8 mouse cellular contexts compared by ENCODE assay signal in the genomic region with DNA sequence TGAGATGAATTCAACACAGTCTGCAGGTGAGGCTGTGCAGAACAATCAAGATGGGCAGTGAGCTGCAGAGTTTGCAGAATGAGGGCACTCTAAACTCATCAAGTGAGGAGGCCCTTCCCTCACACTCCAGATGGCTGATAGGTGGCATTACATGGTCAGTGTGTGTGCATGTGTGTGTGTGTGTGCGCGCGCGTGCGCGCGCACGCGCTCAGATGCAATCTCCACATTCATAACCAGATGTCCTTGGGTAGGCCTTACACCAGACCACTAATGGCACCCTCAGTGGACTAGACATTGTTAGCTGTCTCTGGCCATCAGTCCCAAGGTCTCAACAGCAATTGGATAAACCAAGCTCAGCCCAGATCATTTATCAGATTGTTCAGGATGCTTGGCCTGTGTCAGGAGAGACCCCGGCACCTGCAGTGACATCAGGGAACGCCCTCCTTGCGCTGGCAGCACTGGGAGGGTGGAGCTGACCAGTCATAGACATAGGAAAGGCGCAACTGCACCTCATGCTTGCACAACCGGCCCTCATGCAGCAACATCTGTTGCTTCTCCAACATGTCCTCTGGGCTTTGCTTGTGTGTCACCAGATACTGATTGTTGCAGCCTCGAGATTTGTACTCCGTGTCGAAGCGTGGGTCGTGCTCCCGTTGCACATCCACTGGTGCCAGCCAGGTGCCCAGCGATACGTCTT. TPM values are rescaled to one million over a fixed set of nuclear protein-coding genes. Genes with fewer than 3 reads are reported as not detected.
DNase-seq lines count a peak whose midpoint lies in the region; ATAC-seq and TF ChIP-seq lines count a peak whose summit lies in the region.

No protein-coding gene starts in this region.

- DNase-seq in kidney, adult 2 months, result no peak
- DNase-seq in kidney, adult 11 months, result no peak
- peak; percentile 37 for DNase-seq in MEL-GATA-1-ER (ENCODE audit: extremely low read depth, low read depth)
- DNase-seq in liver, embryonic 14.5 days (ENCODE audit: low read depth in 3 of 3, low spot score in 3 of 3), result no peak
- DNase-seq in T-cell, adult 2 months (ENCODE audit: low spot score), result no peak
- no peak for DNase-seq in testis, postnatal 14 days (ENCODE audit: low spot score)

- 78% methylated on average over 22 of the region's 22 CpGs for WGBS in kidney, adult 2 months
- 84% methylated on average over 22 of the region's 22 CpGs for WGBS in heart, embryonic 13.5 days
- 61% methylated on average over 22 of the region's 22 CpGs for WGBS in liver, embryonic 14.5 days (ENCODE audit: insufficient replicate concordance)
- 88% methylated on average over 22 of the region's 22 CpGs for WGBS in neural tube, embryonic 15.5 days

- no peaks in the 10 kb centered on the region for H3K9me3 ChIP-seq in heart, embryonic 13.5 days
- no peaks in the 10 kb centered on the region for H3K9me3 ChIP-seq in liver, embryonic 14.5 days (ENCODE audit: control insufficient read depth, low read length)
- no peaks in the 10 kb centered on the region for H3K9me3 ChIP-seq in neural tube, embryonic 15.5 days (replicated peaks)

- no peaks in the 10 kb centered on the region for H3K27me3 ChIP-seq in kidney, adult 2 months (replicated peaks; ENCODE audit: control insufficient read depth, insufficient read depth, low read length)
- no peaks in the 10 kb centered on the region for H3K27me3 ChIP-seq in heart, embryonic 13.5 days (replicated peaks)
- no peaks in the 10 kb centered on the region for H3K27me3 ChIP-seq in liver, embryonic 14.5 days (ENCODE audit: control insufficient read depth, insufficient read depth, low read length)
- H3K27me3 ChIP-seq in neural tube, embryonic 15.5 days (replicated peaks), result no peaks in the 10 kb centered on the region

- TF ChIP-seq POLR2A in kidney, adult 2 months (IDR thresholded peaks at IDR 0.05; ENCODE audit: low read depth, low read length), result no peak

- H3K4me3 ChIP-seq in kidney, adult 2 months (ENCODE audit: insufficient read depth, low read depth, low read length), result peak overlapping the region; percentile 60
- H3K4me3 ChIP-seq in heart, embryonic 13.5 days, result peak overlapping the region; percentile 96
- H3K4me3 ChIP-seq in liver, embryonic 14.5 days (ENCODE audit: insufficient read depth in 1 of 2, low read depth in 2 of 2, low read length in 2 of 2), result peak overlapping the region; percentile 75 to 85
- peak overlapping the region; percentile 70 for H3K4me3 ChIP-seq in neural tube, embryonic 15.5 days (replicated peaks)

- peak overlapping the region; percentile 84 for H3K9ac ChIP-seq in heart, embryonic 13.5 days
- H3K9ac ChIP-seq in liver, embryonic 14.5 days (replicated peaks), result peak overlapping the region; percentile 62
- H3K9ac ChIP-seq in neural tube, embryonic 15.5 days (replicated peaks), result peak overlapping the region; percentile 82

- TF ChIP-seq EP300 in liver, embryonic 14.5 days (IDR thresholded peaks at IDR 0.05; ENCODE audit: low read depth), result no peak

- TF ChIP-seq CTCF in kidney, adult 2 months (conservative IDR thresholded peaks at IDR 0.05; ENCODE audit: insufficient read depth, insufficient read length, low read depth, low read length), result no peak
- no peak for TF ChIP-seq CTCF in liver, embryonic 14.5 days (IDR thresholded peaks at IDR 0.05; ENCODE audit: low read depth)

- H3K4me2 ChIP-seq in heart, embryonic 13.5 days, result peak overlapping the region; percentile 99
- H3K4me2 ChIP-seq in liver, embryonic 14.5 days (ENCODE audit: low read depth), result peak overlapping the region; percentile 98
- peak overlapping the region; percentile 99 for H3K4me2 ChIP-seq in neural tube, embryonic 15.5 days

- H3K4me1 ChIP-seq in kidney, adult 2 months (ENCODE audit: control insufficient read depth, insufficient read depth, low read length), result peaks cover 9% of the 10 kb centered on the region; the same call in 1 of the 2 replicates
- H3K4me1 ChIP-seq in heart, embryonic 13.5 days, result peaks cover 31% of the 10 kb centered on the region
- H3K4me1 ChIP-seq in liver, embryonic 14.5 days (replicated peaks; ENCODE audit: control insufficient read depth in 2 of 2, insufficient read depth in 2 of 2, low read length in 1 of 2), result peaks cover 44 to 45% of the 10 kb centered on the region in 2 experiments
- H3K4me1 ChIP-seq in neural tube, embryonic 15.5 days, result peaks cover 41% of the 10 kb centered on the region

- H3K36me3 ChIP-seq in kidney, adult 2 months (ENCODE audit: control insufficient read depth, insufficient read depth, low read length), result no peaks in the 10 kb centered on the region
- peaks cover 21% of the 10 kb centered on the region for H3K36me3 ChIP-seq in heart, embryonic 13.5 days
- no peaks in the 10 kb centered on the region; the same call in 1 of the 2 replicates for H3K36me3 ChIP-seq in liver, embryonic 14.5 days (replicated peaks; ENCODE audit: control insufficient read depth, insufficient read depth, low read depth)
- H3K36me3 ChIP-seq in neural tube, embryonic 15.5 days, result peaks cover 4% of the 10 kb centered on the region; the same call in 1 of the 2 replicates

- H3K27ac ChIP-seq in kidney, adult 2 months (ENCODE audit: insufficient read depth, low read depth, low read length), result no peak overlapping the region
- peak overlapping the region; percentile 92; the same call in 1 of the 2 replicates for H3K27ac ChIP-seq in heart, embryonic 13.5 days (replicated peaks)
- peak overlapping the region; percentile 49 for H3K27ac ChIP-seq in liver, embryonic 14.5 days
- H3K27ac ChIP-seq in neural tube, embryonic 15.5 days (replicated peaks), result peak overlapping the region; percentile 97

- no peak for ATAC-seq in heart, embryonic 13.5 days (ENCODE audit: extremely low read depth, insufficient number of reproducible peaks, low FRiP score, low TSS enrichment)
- ATAC-seq in liver, embryonic 14.5 days (ENCODE audit: insufficient read depth), result no peak
- peak; percentile 6; the same call in 1 of the 2 replicates for ATAC-seq in neural tube, embryonic 15.5 days (ENCODE audit: low FRiP score)

RNA-seq across cellular contexts. Expression of a gene that starts 1.1 kb away (rescaled TPM):
- 4.5 and 5.0 TPM in 2 replicates for polyA plus RNA-seq in kidney, adult 2 months (2012; rRNA removed)
- 8.8 and 10.7 TPM in 2 replicates for polyA plus RNA-seq in heart, embryonic 13.5 days (2015; fragmentation: Nextera tagmentation; extraction: Ambion mirVana)
- 2.8 and 2.9 TPM in 2 replicates for polyA plus RNA-seq in liver, embryonic 14.5 days (2012; rRNA removed)
- polyA plus RNA-seq in liver, embryonic 14.5 days (2014; fragmentation: Nextera tagmentation; extraction: Ambion mirVana), result 3.7 TPM in 2 replicates
- polyA plus RNA-seq in neural tube, embryonic 15.5 days (2015; fragmentation: Nextera tagmentation; extraction: Ambion mirVana), result 31.9 and 35.6 TPM in 2 replicates

RNA-seq across cellular contexts. Expression of a gene that starts 1.3 kb away (rescaled TPM):
- 55.1 and 60.4 TPM in 2 replicates for polyA plus RNA-seq in kidney, adult 2 months (2012; rRNA removed)
- 127 and 136 TPM in 2 replicates for polyA plus RNA-seq in heart, embryonic 13.5 days (2015; fragmentation: Nextera tagmentation; extraction: Ambion mirVana)
- 20.1 and 26.8 TPM in 2 replicates for polyA plus RNA-seq in liver, embryonic 14.5 days (2012; rRNA removed)
- 72.1 and 79.4 TPM in 2 replicates for polyA plus RNA-seq in liver, embryonic 14.5 days (2014; fragmentation: Nextera tagmentation; extraction: Ambion mirVana)
- polyA plus RNA-seq in neural tube, embryonic 15.5 days (2015; fragmentation: Nextera tagmentation; extraction: Ambion mirVana), result 118 and 137 TPM in 2 replicates

RNA-seq across cellular contexts. Expression of a gene that starts 22.3 kb away (rescaled TPM):
- polyA plus RNA-seq in kidney, adult 2 months (2012; rRNA removed), result 1.6 and 3.8 TPM in 2 replicates
- polyA plus RNA-seq in heart, embryonic 13.5 days (2015; fragmentation: Nextera tagmentation; extraction: Ambion mirVana), result 0.42 and 0.47 TPM in 2 replicates
- 1.0 and 1.8 TPM in 2 replicates for polyA plus RNA-seq in liver, embryonic 14.5 days (2012; rRNA removed)
- 0.13 TPM in 2 replicates for polyA plus RNA-seq in liver, embryonic 14.5 days (2014; fragmentation: Nextera tagmentation; extraction: Ambion mirVana)
- polyA plus RNA-seq in neural tube, embryonic 15.5 days (2015; fragmentation: Nextera tagmentation; extraction: Ambion mirVana), result 0.19 and 0.89 TPM in 2 replicates

RNA-seq across cellular contexts. Expression of a gene that starts 29.2 kb away (rescaled TPM):
- polyA plus RNA-seq in kidney, adult 2 months (2012; rRNA removed), result 104 and 107 TPM in 2 replicates
- polyA plus RNA-seq in heart, embryonic 13.5 days (2015; fragmentation: Nextera tagmentation; extraction: Ambion mirVana), result 20.3 and 32.8 TPM in 2 replicates
- 37.4 and 43.2 TPM in 2 replicates for polyA plus RNA-seq in liver, embryonic 14.5 days (2012; rRNA removed)
- polyA plus RNA-seq in liver, embryonic 14.5 days (2014; fragmentation: Nextera tagmentation; extraction: Ambion mirVana), result 85.1 and 96.2 TPM in 2 replicates
- polyA plus RNA-seq in neural tube, embryonic 15.5 days (2015; fragmentation: Nextera tagmentation; extraction: Ambion mirVana), result 15.3 and 17.2 TPM in 2 replicates

RNA-seq across cellular contexts. Expression of a gene that starts 34.6 kb away (rescaled TPM):
- polyA plus RNA-seq in kidney, adult 2 months (2012; rRNA removed), result 0.95 and 4.0 TPM in 2 replicates
- 1.9 and 2.0 TPM in 2 replicates for polyA plus RNA-seq in heart, embryonic 13.5 days (2015; fragmentation: Nextera tagmentation; extraction: Ambion mirVana)
- polyA plus RNA-seq in liver, embryonic 14.5 days (2012; rRNA removed), result 0.39 and 0.92 TPM in 2 replicates
- polyA plus RNA-seq in liver, embryonic 14.5 days (2014; fragmentation: Nextera tagmentation; extraction: Ambion mirVana), result 0.39 and 0.53 TPM in 2 replicates
- 1.8 and 3.3 TPM in 2 replicates for polyA plus RNA-seq in neural tube, embryonic 15.5 days (2015; fragmentation: Nextera tagmentation; extraction: Ambion mirVana)
